ENCODE assay signal across 24 mouse cellular contexts in the genomic region with DNA sequence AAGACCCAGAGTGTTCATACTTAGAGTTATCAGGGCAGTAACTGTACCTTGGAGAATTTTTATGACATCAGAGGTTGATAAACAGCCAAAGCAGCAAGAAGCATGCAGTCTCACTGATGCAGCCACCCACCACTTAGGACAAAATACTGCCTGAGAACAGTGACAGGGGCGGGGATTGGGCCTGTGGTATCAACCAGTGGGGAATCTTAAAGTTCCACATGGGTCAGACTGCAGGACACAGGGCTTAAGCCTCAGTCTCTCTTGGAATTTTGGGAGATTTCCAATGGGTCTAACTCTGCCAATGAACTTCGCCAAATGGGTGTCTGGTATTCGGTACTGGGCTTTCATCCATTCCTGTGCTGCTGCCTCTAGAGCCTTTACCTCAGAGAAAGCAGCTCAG.
"Had no signal": no experiment of that assay in that cellular context is flagged by ENCODE, and none has a peak within 500 bp of the region (broad histone marks: within the 10 kb centered on the region; RNA-seq: fewer than 3 reads in every experiment).

No protein-coding gene starts in this region.

- DNase-seq: gastrocnemius, postnatal 10 days; heart, adult 11 months; heart, adult 2 months; heart, postnatal 14 days; heart, postnatal 36 days; kidney, adult 11 months; kidney, adult 2 months; kidney, adult 9 months; kidney, postnatal 14 days; kidney, postnatal 36 days; liver; liver, embryonic 13.5 days; liver, postnatal 0 days had no signal

- H3K27ac ChIP-seq: heart, adult 2 months; heart, embryonic 10.5 days; hindbrain, embryonic 13.5 days; hindbrain, embryonic 15.5 days; hindbrain, postnatal 0 days; kidney, embryonic 15.5 days; kidney, postnatal 0 days; left cerebral cortex, adult 2 months; limb, embryonic 10.5 days; limb, embryonic 12.5 days; liver, embryonic 13.5 days; liver, embryonic 15.5 days had no signal

- H3K4me3 ChIP-seq: heart, adult 2 months; heart, embryonic 10.5 days; heart, embryonic 12.5 days; hindbrain, embryonic 13.5 days; hindbrain, embryonic 15.5 days; kidney, embryonic 15.5 days; left cerebral cortex, adult 2 months; limb, embryonic 10.5 days; limb, embryonic 12.5 days; liver, embryonic 13.5 days; liver, embryonic 15.5 days had no signal
